Mouse (Mus musculus): ENCODE data around the gene Ap5z1. TPM values are rescaled to one million over a fixed set of nuclear protein-coding genes. Genes with fewer than 3 reads are reported as not detected.

Ap5z1 gene
- polyA plus RNA-seq, 1 experiment from 2014 or later = 6.4 TPM

- Histone ChIP-seq H3K4me3 (replicated peaks; ENCODE audit: low read depth, low read length) (no peak overlapping the region), H3K4me1 (replicated peaks; ENCODE audit: insufficient read depth, low read length) (no peaks in the 10 kb centered on the region; the same call in 1 of the 2 replicates), H3K27ac (no peak overlapping the region), H3K27me3 (ENCODE audit: insufficient read depth, low read length) (no peaks in the 10 kb centered on the region), H3K36me3 (ENCODE audit: insufficient read depth, low read length) (no peaks in the 10 kb centered on the region), H3K9ac (ENCODE audit: low read depth, low read length) (no peak overlapping the region), H3K9me3 (replicated peaks; ENCODE audit: low read length) (no peaks in the 10 kb centered on the region), H3K4me2 (ENCODE audit: low read length) (no peak overlapping the region)
- ATAC-seq (replicated peaks; ENCODE audit: low FRiP score, low read depth) (no peak), DNase-seq (ENCODE audit: low spot score) (peak; percentile 66)
- WGBS = 56% methylated on average over 3 of the region's 3 CpGs
- peak; percentile 78 for TF ChIP-seq CTCF (IDR thresholded peaks at IDR 0.05; ENCODE audit: low read depth)
Observed at GRCm38 (mm10) chr5:142498964-142499363, 35.2 kb downstream of the Ap5z1 start.

- Histone ChIP-seq H3K4me3 (replicated peaks; ENCODE audit: low read depth, low read length) (no peak overlapping the region), H3K4me1 (replicated peaks; ENCODE audit: insufficient read depth, low read length) (no peaks in the 10 kb centered on the region), H3K9ac (ENCODE audit: low read depth, low read length) (no peak overlapping the region), H3K27ac (no peak overlapping the region), H3K4me2 (ENCODE audit: low read length) (no peak overlapping the region), H3K27me3 (ENCODE audit: insufficient read depth, low read length) (no peaks in the 10 kb centered on the region), H3K36me3 (ENCODE audit: insufficient read depth, low read length) (no peaks in the 10 kb centered on the region), H3K9me3 (replicated peaks; ENCODE audit: low read length) (no peaks in the 10 kb centered on the region)
- peak; percentile 61 for DNase-seq (ENCODE audit: low spot score)
- no peak for ATAC-seq (replicated peaks; ENCODE audit: low FRiP score, low read depth)
- no peak for TF ChIP-seq CTCF (IDR thresholded peaks at IDR 0.05; ENCODE audit: low read depth)
- 43% methylated on average over 10 of the region's 10 CpGs for WGBS
Observed at GRCm38 (mm10) chr5:142500918-142501317, 37.2 kb downstream of the Ap5z1 start.

- 0% methylated on average over 3 of the region's 3 CpGs for WGBS
- DNase-seq (ENCODE audit: low spot score) (peak; percentile 95), ATAC-seq (replicated peaks; ENCODE audit: low FRiP score, low read depth) (peak; percentile 84)
- H3K9ac ChIP-seq (ENCODE audit: low read depth, low read length) = no peak overlapping the region
- H3K4me2 ChIP-seq (ENCODE audit: low read length) = no peak overlapping the region
- no peak overlapping the region for H3K27ac ChIP-seq
- H3K36me3 ChIP-seq (ENCODE audit: insufficient read depth, low read length) = no peaks in the 10 kb centered on the region
- peak; percentile 88 for TF ChIP-seq CTCF (IDR thresholded peaks at IDR 0.05; ENCODE audit: low read depth)
- H3K9me3 ChIP-seq (replicated peaks; ENCODE audit: low read length) = no peaks in the 10 kb centered on the region
- H3K4me3 ChIP-seq (replicated peaks; ENCODE audit: low read depth, low read length) = no peak overlapping the region
- H3K27me3 ChIP-seq (ENCODE audit: insufficient read depth, low read length) = no peaks in the 10 kb centered on the region
- no peaks in the 10 kb centered on the region for H3K4me1 ChIP-seq (replicated peaks; ENCODE audit: insufficient read depth, low read length)
Observed at GRCm38 (mm10) chr5:142502414-142502813, 38.7 kb downstream of the Ap5z1 start.

GRCm38 (mm10) chr5:142504175-142504574, 40.4 kb downstream of the Ap5z1 start:
- Histone ChIP-seq H3K9ac (ENCODE audit: low read depth, low read length) (no peak overlapping the region), H3K27me3 (ENCODE audit: insufficient read depth, low read length) (no peaks in the 10 kb centered on the region), H3K27ac (no peak overlapping the region), H3K9me3 (replicated peaks; ENCODE audit: low read length) (no peaks in the 10 kb centered on the region), H3K4me3 (replicated peaks; ENCODE audit: low read depth, low read length) (no peak overlapping the region), H3K36me3 (ENCODE audit: insufficient read depth, low read length) (no peaks in the 10 kb centered on the region), H3K4me1 (replicated peaks; ENCODE audit: insufficient read depth, low read length) (no peaks in the 10 kb centered on the region), H3K4me2 (ENCODE audit: low read length) (no peak overlapping the region)
- no peak for DNase-seq (ENCODE audit: low spot score)
- WGBS = 84% methylated on average over 3 of the region's 3 CpGs
- no peak for TF ChIP-seq CTCF (IDR thresholded peaks at IDR 0.05; ENCODE audit: low read depth)
- ATAC-seq (replicated peaks; ENCODE audit: low FRiP score, low read depth) = no peak

GRCm38 (mm10) chr5:142505695-142506423, 42.1 kb downstream of the Ap5z1 start:
- H3K4me2 ChIP-seq (ENCODE audit: low read length) = no peak overlapping the region
- H3K4me1 ChIP-seq (replicated peaks; ENCODE audit: insufficient read depth, low read length) = peaks cover 5% of the 10 kb centered on the region; the same call in 1 of the 2 replicates
- no peak overlapping the region for H3K9ac ChIP-seq (ENCODE audit: low read depth, low read length)
- no peaks in the 10 kb centered on the region for H3K36me3 ChIP-seq (ENCODE audit: insufficient read depth, low read length)
- DNase-seq (ENCODE audit: low spot score) (no peak), ATAC-seq (replicated peaks; ENCODE audit: low FRiP score, low read depth) (no peak)
- WGBS = 84% methylated on average over 3 of the region's 3 CpGs
- H3K27ac ChIP-seq = no peak overlapping the region
- H3K9me3 ChIP-seq (replicated peaks; ENCODE audit: low read length) = no peaks in the 10 kb centered on the region
- no peak overlapping the region for H3K4me3 ChIP-seq (replicated peaks; ENCODE audit: low read depth, low read length)
- peak; percentile 57 for TF ChIP-seq CTCF (IDR thresholded peaks at IDR 0.05; ENCODE audit: low read depth)
- no peaks in the 10 kb centered on the region for H3K27me3 ChIP-seq (ENCODE audit: insufficient read depth, low read length)

- H3K4me2 ChIP-seq (ENCODE audit: low read length) = no peak overlapping the region
- no peaks in the 10 kb centered on the region for H3K36me3 ChIP-seq (ENCODE audit: insufficient read depth, low read length)
- H3K4me3 ChIP-seq (replicated peaks; ENCODE audit: low read depth, low read length) = no peak overlapping the region
- DNase-seq (ENCODE audit: low spot score) (peak; percentile 38), ATAC-seq (replicated peaks; ENCODE audit: low FRiP score, low read depth) (no peak)
- 30% methylated on average over 15 of the region's 15 CpGs for WGBS
- H3K9me3 ChIP-seq (replicated peaks; ENCODE audit: low read length) = no peaks in the 10 kb centered on the region
- no peak overlapping the region for H3K9ac ChIP-seq (ENCODE audit: low read depth, low read length)
- TF ChIP-seq CTCF (IDR thresholded peaks at IDR 0.05; ENCODE audit: low read depth) = no peak
- H3K27me3 ChIP-seq (ENCODE audit: insufficient read depth, low read length) = no peaks in the 10 kb centered on the region
- no peak overlapping the region for H3K27ac ChIP-seq
- peaks cover 5% of the 10 kb centered on the region; the same call in 1 of the 2 replicates for H3K4me1 ChIP-seq (replicated peaks; ENCODE audit: insufficient read depth, low read length)
Observed at GRCm38 (mm10) chr5:142509141-142510060, 45.7 kb downstream of the Ap5z1 start.
